Mouse (Mus musculus): ENCODE data around the gene Ralgps1.

GRCm38 (mm10) chr2:33230701-33231100 lies 140.6 kb downstream of the Ralgps1 start:
- no peak for TF ChIP-seq GATA1 (IDR thresholded peaks at IDR 0.05; ENCODE audit: low read length)
- TF ChIP-seq TAL1 (IDR thresholded peaks at IDR 0.05; ENCODE audit: low read length), result no peak
